Mouse (Mus musculus) bone marrow macrophage, adult 2 months (primary cell): Measurements from ENCODE around the gene Dpp8.

Source experiments
- CTCF ChIP-seq: IDR thresholded peaks from 2 replicates; pipeline ENCODE4 v1.5.1; 2012; ENCODE audit warnings: low read depth, mild to moderate bottlenecking, low read length, moderate library complexity
- POLR2A ChIP-seq: IDR thresholded peaks from 2 replicates; pipeline ENCODE4 v1.6.1; 2012; ENCODE audit warnings: mild to moderate bottlenecking, low read depth, low read length, borderline replicate concordance

DNA sequence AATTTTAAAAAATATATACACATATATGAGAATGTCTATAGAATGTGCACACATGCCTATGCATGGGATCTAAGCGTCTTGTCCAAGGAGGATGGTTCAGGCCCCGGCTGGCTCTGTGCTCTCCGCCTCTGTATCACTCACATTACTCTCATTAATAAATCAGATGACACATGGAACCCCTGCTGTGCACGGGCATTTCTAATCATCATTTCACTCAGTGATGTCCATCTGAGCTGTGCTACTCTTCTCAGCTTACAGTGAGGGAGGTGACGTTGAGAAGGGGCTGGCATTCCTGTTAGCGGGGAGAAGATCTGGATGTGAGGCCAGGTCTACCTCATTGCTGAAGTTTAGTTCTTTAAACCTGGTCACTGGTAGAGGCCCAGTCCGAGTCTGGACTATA is 5.0 kb upstream of the Dpp8 start:
- TF ChIP-seq CTCF (no peak), POLR2A (no peak)
